Mouse (Mus musculus) cerebellum, adult 2 months (tissue): ENCODE data around the gene Dab2.

Experiments
- CTCF ChIP-seq: fragments of 200-500 bp; IDR thresholded peaks from 2 replicates; pipeline ENCODE4 v1.5.1; 2011; ENCODE audit warnings: low read depth, mild to moderate bottlenecking, control low read depth, low read length, moderate library complexity, borderline replicate concordance; ENCODE audit not compliant: insufficient read depth
- POLR2A ChIP-seq: fragments of 200-500 bp; IDR thresholded peaks from 2 replicates; pipeline ENCODE4 v1.6.1; 2011; ENCODE audit warnings: low read length, control low read depth, borderline replicate concordance; ENCODE audit not compliant: insufficient read depth

DNA sequence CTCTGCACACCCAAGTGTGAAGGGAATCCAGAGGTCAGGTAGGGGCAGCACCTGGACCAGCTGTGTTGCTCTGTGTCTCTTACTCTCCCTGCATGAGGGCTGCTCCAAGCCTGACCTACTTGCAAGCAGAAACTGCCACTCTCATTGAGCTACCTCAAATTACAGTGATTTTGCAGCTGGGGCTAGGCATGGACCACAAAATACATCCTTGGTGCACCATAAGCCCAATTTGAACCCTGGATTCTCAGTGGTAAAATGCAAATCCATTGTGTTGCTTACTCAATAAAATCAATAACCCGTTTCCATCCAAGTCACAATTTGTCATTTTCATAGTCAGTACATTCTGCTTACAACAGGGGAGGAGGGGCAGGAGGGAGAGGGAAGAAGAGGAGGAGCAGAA lies 85.7 kb downstream of the Dab2 start:
- no peak for TF ChIP-seq CTCF
- TF ChIP-seq POLR2A, result no peak
